In the genomic region with DNA sequence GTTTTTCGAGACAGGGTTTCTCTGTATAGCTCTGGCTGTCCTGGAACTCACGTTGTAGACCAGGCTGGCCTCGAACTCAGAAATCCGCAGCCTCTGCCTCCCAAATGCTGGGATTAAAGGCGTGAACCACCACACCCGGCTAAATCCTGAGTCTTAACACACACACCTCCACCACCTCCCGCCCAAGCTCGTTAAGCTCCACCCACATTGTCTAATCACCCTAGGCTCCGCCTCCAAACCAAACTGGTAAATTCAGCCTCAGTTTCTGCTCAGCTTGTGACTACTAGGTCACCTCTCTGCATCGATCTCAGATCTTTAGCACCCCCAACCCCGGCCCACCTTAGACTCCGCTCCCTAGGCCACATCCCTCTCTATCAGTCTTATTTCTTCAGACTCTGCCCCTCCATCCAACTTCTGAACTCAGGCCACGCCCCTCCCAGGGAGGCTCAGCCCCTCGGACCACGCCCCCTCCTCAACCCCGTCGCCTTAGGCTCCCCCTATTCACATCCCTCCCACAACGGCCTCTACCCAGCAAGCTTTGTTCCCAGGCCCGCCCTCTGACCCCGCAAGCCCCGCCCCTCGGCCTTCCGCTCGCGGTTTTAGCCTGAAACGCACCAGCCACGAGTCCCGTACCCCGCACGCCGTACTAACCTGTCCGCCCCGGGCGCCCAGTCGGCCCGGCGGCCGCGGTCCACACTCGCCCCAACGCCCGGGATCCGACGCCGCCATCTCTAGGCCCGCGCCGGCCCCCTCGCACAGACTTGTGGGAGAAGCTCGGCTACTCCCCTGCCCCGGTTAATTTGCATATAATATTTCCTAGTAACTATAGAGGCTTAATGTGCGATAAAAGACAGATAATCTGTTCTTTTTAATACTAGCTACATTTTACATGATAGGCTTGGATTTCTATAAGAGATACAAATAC, we compare ENCODE assay signal across 8 mouse cellular contexts. TPM values are rescaled to one million over a fixed set of nuclear protein-coding genes. Genes with fewer than 3 reads are reported as not detected.
A peak's percentile ranks its signal among the peaks of the same experiment; 100 is the strongest.
DNase-seq lines count a peak whose midpoint lies in the region; ATAC-seq lines count a peak whose summit lies in the region.

A gene (minus strand): TSS at position 757 of the 925 bp plus-strand sequence.

- WGBS in hindbrain, embryonic 16.5 days, result 2% methylated on average over 52 of the region's 52 CpGs
- 1% methylated on average over 49 of the region's 52 CpGs for WGBS in macrophage (ENCODE audit: missing documents)

- H3K9ac ChIP-seq in hindbrain, embryonic 16.5 days (ENCODE audit: low read depth, low read length), result peak within 1 kb of the TSS; percentile 91

- peak within 1 kb of the TSS; percentile 61 for H3K4me2 ChIP-seq in hindbrain, embryonic 16.5 days (ENCODE audit: low read length)

- DNase-seq in T-cell, adult 2 months (ENCODE audit: low spot score), result peak; percentile 97
- DNase-seq in cerebellum, postnatal 36 days, result peak; percentile 93
- DNase-seq in gastrocnemius, adult 18-20 months (ENCODE audit: low spot score), result peak; percentile 98
- DNase-seq in left cerebral cortex, adult 18-20 months (ENCODE audit: low spot score in 2 of 2), result peak; percentile 90 to 94
- peak; percentile 95 for DNase-seq in right cerebral cortex, adult 18-20 months
- peak; percentile 77 for DNase-seq in urinary bladder, postnatal 10 days (ENCODE audit: low spot score)

- H3K4me3 ChIP-seq in hindbrain, embryonic 16.5 days (ENCODE audit: low read length), result peak within 1 kb of the TSS; percentile 62
- peak within 1 kb of the TSS; percentile 45 for H3K4me3 ChIP-seq in macrophage (ENCODE audit: inconsistent target)

- ATAC-seq in hindbrain, embryonic 16.5 days, result peak; percentile 95

- H3K4me1 ChIP-seq in hindbrain, embryonic 16.5 days (ENCODE audit: control insufficient read depth, insufficient read depth, low read depth, low read length), result peaks cover 6% of the 10 kb centered on the region

- peaks cover 20% of the 10 kb centered on the region for H3K36me3 ChIP-seq in hindbrain, embryonic 16.5 days (ENCODE audit: control insufficient read depth, insufficient read depth, low read length)
- peaks cover 20% of the 10 kb centered on the region; the same call in 1 of the 2 replicates for H3K36me3 ChIP-seq in macrophage (ENCODE audit: inconsistent target)

- peak within 1 kb of the TSS; percentile 99 for H3K27ac ChIP-seq in hindbrain, embryonic 16.5 days (ENCODE audit: low read depth, low read length)
- H3K27ac ChIP-seq in macrophage, result peak within 1 kb of the TSS; percentile 71

- no peaks in the 10 kb centered on the region for H3K9me3 ChIP-seq in hindbrain, embryonic 16.5 days (ENCODE audit: control insufficient read depth, low read length)

- no peaks in the 10 kb centered on the region for H3K27me3 ChIP-seq in hindbrain, embryonic 16.5 days (replicated peaks; ENCODE audit: control insufficient read depth, insufficient read depth, low read length)

- peaks cover 3% of the 10 kb centered on the region; the same call in 1 of the 2 replicates for H3K79me2 ChIP-seq in macrophage (ENCODE audit: inconsistent target)

RNA-seq across cellular contexts. Expression of the gene that starts here (rescaled TPM):
- 10 to 100 TPM; 31.2 to 32.8 TPM for total RNA-seq in gastrocnemius, adult 18-20 months (2021)
- polyA plus RNA-seq in hindbrain, embryonic 16.5 days (2015; fragmentation: Nextera tagmentation; extraction: Ambion mirVana), result 48.2 and 53.8 TPM in 2 replicates
- 10 to 100 TPM; 48.6 to 63.7 TPM for total RNA-seq in left cerebral cortex, adult 18-20 months (2021)
- 10 to 100 TPM in 22 of 26 experiments, 1 to 10 TPM in 4; 5.5 to 31.1 (median 17.1) TPM for total RNA-seq in macrophage (2018; cell fraction: chromatin; rRNA removed)
- total RNA-seq in macrophage (2018; cell fraction: cytosol; rRNA removed), result 10 to 100 TPM; 12.9 to 22.1 (median 16.4) TPM
- total RNA-seq in macrophage (2018; cell fraction: nucleus; rRNA removed), result 10 to 100 TPM in 24 of 26 experiments, 1 to 10 TPM in 2; 8.2 to 23.5 (median 14.9) TPM
- polyA plus RNA-seq in macrophage (2018), result 10.6 to 18.8 TPM (median 16.5 TPM) in 3 replicates

Comparison
In these comparisons a context has a peak if more than half of its experiments do, and no peak if none do; other contexts are left out.
1. Peak in every context shown above with its lines: DNase-seq, ATAC-seq, H3K4me3 ChIP-seq and H3K27ac ChIP-seq.